Mouse (Mus musculus) MEL (cell line): ENCODE data around the gene Capn8.

Source experiments
- CTCF ChIP-seq, 3 experiments: IDR thresholded peaks in 2 of 3; conservative IDR thresholded peaks in 1 of 3; 2 replicates each; pipeline ENCODE4 v1.5.1; 2011 to 2012; ENCODE audit warnings: low read length in 3 of 3, low read depth in 2 of 3, mild to moderate bottlenecking in 2 of 3, improper control_type of control experiment in 1 of 3, inconsistent platforms in 1 of 3, mixed read lengths in 1 of 3, moderate library complexity in 1 of 3; ENCODE audit not compliant: control insufficient read depth in 1 of 3, insufficient read depth in 1 of 3, poor library complexity in 1 of 3, severe bottlenecking in 1 of 3
- GABPA ChIP-seq: IDR thresholded peaks from 2 replicates; pipeline ENCODE4 v1.6.1; 2012; ENCODE audit warnings: low read depth, mild to moderate bottlenecking, inconsistent platforms, low read length, improper control_type of control experiment, moderate library complexity
- MAZ ChIP-seq: IDR thresholded peaks from 2 replicates; pipeline ENCODE4 v1.6.1; 2012; ENCODE audit warnings: low read depth, mild to moderate bottlenecking, inconsistent platforms, low read length, improper control_type of control experiment
- NELFE ChIP-seq: IDR thresholded peaks from 2 replicates; pipeline ENCODE4 v1.6.1; 2011; ENCODE audit warnings: low read depth, low read length, improper control_type of control experiment
- POLR2A ChIP-seq, 2 experiments: IDR thresholded peaks; 2 replicates each; pipeline ENCODE4 v1.6.1; 2011 to 2012; ENCODE audit warnings: low read length in 2 of 2, mild to moderate bottlenecking in 2 of 2, control low read depth in 1 of 2, improper control_type of control experiment in 1 of 2, low read depth in 1 of 2, moderate library complexity in 1 of 2; ENCODE audit not compliant: control insufficient read depth in 1 of 2, insufficient read depth in 1 of 2, poor library complexity in 1 of 2
- SIN3A ChIP-seq: IDR thresholded peaks from 2 replicates; pipeline ENCODE4 v1.6.1; 2012; ENCODE audit warnings: low read length, improper control_type of control experiment, inconsistent platforms
- SMC3 ChIP-seq: IDR thresholded peaks from 2 replicates; pipeline ENCODE4 v1.6.1; 2011; ENCODE audit warnings: low read depth, low read length, improper control_type of control experiment
- UBTF ChIP-seq: IDR thresholded peaks from 2 replicates; pipeline ENCODE4 v1.6.1; 2012; ENCODE audit warnings: low read depth, mild to moderate bottlenecking, inconsistent platforms, low read length, improper control_type of control experiment, moderate library complexity, borderline replicate concordance; ENCODE audit not compliant: insufficient read depth

DNA sequence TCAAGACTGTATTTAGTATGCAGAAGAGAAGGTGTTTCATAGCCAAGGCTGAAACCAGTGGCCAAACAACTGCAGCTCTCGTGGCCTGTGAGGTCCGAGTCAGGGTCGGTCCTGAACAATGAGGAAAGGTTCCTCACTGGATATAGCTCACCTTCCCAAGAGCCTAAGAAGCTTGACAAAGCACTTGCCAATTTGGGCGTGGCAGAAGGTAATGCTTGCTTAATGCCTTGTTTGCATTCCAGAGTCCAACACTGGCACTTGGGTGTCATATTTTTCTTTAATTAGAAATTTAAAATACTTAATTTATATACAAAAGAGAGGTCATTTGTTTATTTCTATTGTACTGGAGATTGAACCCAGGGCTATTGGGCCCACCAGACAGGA is 9.9 kb downstream of the Capn8 start:
- no peak for TF ChIP-seq SMC3
- TF ChIP-seq NELFE: no peak
- TF ChIP-seq UBTF: no peak
- TF ChIP-seq SIN3A: no peak
- no peak for TF ChIP-seq GABPA
- no peak for TF ChIP-seq POLR2A (IDR thresholded peaks at IDR 0.05; ENCODE audit: control insufficient read depth in 1 of 2, insufficient read depth in 1 of 2, low read depth in 1 of 2, low read length in 2 of 2, poor library complexity in 1 of 2)
- TF ChIP-seq MAZ: no peak
- TF ChIP-seq CTCF (IDR thresholded peaks at IDR 0.05 in 2 of 3, conservative IDR thresholded peaks at IDR 0.05 in 1 of 3; ENCODE audit: control insufficient read depth in 1 of 3, insufficient read depth in 1 of 3, low read depth in 2 of 3, low read length in 3 of 3, poor library complexity in 1 of 3, severe bottlenecking in 1 of 3): no peak
